Mouse (Mus musculus) G1E (cell line): ENCODE results near the gene Skap2.

Experiments used
- CTCF ChIP-seq: IDR thresholded peaks from 2 replicates; pipeline ENCODE4 v1.5.1; 2012; ENCODE audit warnings: low read depth, low read length, inconsistent platforms, mixed read lengths
- GATA1 ChIP-seq: IDR thresholded peaks from 2 replicates; pipeline ENCODE4 v1.6.1; 2012; ENCODE audit warnings: borderline replicate concordance, low read length, inconsistent platforms, mixed read lengths
- POLR2AphosphoS5 ChIP-seq: IDR thresholded peaks from 2 replicates; pipeline ENCODE4 v1.6.1; 2012; ENCODE audit warnings: low read depth, low read length, inconsistent platforms; ENCODE audit not compliant: insufficient replicate concordance
- TAL1 ChIP-seq: conservative IDR thresholded peaks from 2 replicates; pipeline ENCODE4 v1.6.1; 2012; ENCODE audit warnings: low read depth, low read length, inconsistent platforms, mixed read lengths

DNA sequence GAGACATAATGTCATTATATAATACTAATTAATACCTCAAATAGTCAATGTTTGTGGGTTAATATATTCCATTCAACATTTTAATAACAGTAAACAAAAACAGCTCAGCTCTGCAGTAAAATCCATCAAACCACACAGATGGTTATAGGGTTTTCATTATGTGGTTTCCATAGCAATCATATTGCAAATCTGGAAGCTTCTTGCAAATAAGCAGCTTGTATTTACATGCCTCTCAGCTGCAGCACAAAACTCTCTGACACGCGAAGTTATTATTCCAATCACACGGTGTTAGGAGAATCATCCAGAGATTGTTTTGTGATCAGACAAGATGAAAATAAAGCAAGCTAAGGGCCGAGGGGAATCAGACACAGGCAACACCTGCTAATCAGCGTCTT is 129.5 kb downstream of the Skap2 start:
- no peak for TF ChIP-seq CTCF
- no peak for TF ChIP-seq TAL1
- no peak for TF ChIP-seq POLR2AphosphoS5
- TF ChIP-seq GATA1: no peak
